Mouse (Mus musculus): Measurements from ENCODE around the gene Stx19. TPM values are rescaled to one million over a fixed set of nuclear protein-coding genes. Genes with fewer than 3 reads are reported as not detected.

Stx19 gene
- polyA plus RNA-seq (2014; fragmentation: Nextera tagmentation; extraction: Ambion mirVana), result 0.63 and 0.69 TPM in 2 replicates

DNA sequence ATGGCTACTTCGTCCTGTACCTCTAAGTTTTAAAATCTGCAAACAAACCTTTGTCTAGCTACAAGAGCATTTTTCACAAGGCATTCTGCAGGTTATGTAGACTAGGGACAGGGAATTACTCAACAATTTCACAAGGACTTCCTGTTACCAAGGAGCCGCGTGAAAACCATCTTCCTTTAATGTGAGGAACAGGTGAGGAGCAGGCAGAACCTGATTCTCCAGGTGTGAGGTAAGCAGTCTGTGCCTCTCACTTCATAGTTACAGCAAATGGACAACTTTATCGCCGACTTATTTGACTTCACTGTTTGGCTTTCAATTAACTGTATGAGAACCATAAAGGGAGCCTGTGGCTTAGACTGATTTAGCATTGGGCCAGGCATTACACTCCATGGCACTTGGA is at the start of gene Stx19:
TSS of gene Stx19 (plus strand) at position 186 of the 400 bp plus-strand sequence.
- peak; percentile 76 for DNase-seq (ENCODE audit: low spot score)

DNA sequence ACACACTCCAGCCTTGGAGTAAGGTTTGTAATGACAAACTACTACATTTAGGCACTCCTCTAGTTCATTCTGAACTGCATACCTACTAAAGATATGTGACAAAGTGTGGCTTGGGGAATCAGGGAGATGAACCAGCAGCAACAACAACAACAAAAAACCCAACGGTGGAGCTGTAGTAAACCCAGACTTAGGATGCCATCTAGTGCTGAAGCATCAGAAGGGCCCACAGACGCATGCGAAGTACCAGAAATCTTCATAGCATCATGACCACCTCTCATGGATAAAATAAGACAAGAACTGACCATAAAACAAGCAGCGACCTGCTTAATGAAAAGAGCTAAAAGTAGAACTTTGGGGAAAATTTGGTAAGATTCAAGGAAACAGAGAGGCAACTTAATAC is 41.0 kb upstream of the Stx19 start:
- peaks cover 7% of the 10 kb centered on the region; the same call in 1 of the 2 replicates for H3K36me3 ChIP-seq (ENCODE audit: control insufficient read depth, insufficient read depth, low read length)
- DNase-seq (ENCODE audit: low spot score) (no peak), ATAC-seq (ENCODE audit: low read depth) (no peak)
- no peaks in the 10 kb centered on the region for H3K4me1 ChIP-seq (ENCODE audit: control insufficient read depth, insufficient read depth, low read length)
- 73% methylated on average over 4 of the region's 4 CpGs for WGBS
- H3K9ac ChIP-seq (ENCODE audit: low read depth, low read length), result no peak overlapping the region
- H3K27ac ChIP-seq (replicated peaks; ENCODE audit: low read depth, low read length), result no peak overlapping the region
- no peaks in the 10 kb centered on the region for H3K27me3 ChIP-seq (replicated peaks; ENCODE audit: control insufficient read depth, insufficient read depth, low read length)
- no peak overlapping the region for H3K4me2 ChIP-seq (ENCODE audit: low read depth, low read length)
- H3K9me3 ChIP-seq (ENCODE audit: control insufficient read depth, low read length), result no peaks in the 10 kb centered on the region
- H3K4me3 ChIP-seq (ENCODE audit: low read depth, low read length), result no peak overlapping the region

More for the DNA sequence above, at the start of gene Stx19:
- H3K36me3 ChIP-seq (ENCODE audit: control insufficient read depth, insufficient read depth, low read length), result 0 out of 2 replicates have a peak, but pooled peaks cover 6% of the 10 kb centered on the region
- no peaks in the 10 kb centered on the region for H3K27me3 ChIP-seq (replicated peaks; ENCODE audit: control insufficient read depth, insufficient read depth, low read length)
- H3K4me3 ChIP-seq (ENCODE audit: low read depth, low read length), result no peak within 1 kb of the TSS
- H3K9me3 ChIP-seq (ENCODE audit: control insufficient read depth, low read length), result no peaks in the 10 kb centered on the region
- no peak within 1 kb of the TSS for H3K9ac ChIP-seq (ENCODE audit: low read depth, low read length)
- H3K4me2 ChIP-seq (ENCODE audit: low read depth, low read length), result no peak within 1 kb of the TSS
- no peaks in the 10 kb centered on the region for H3K4me1 ChIP-seq (ENCODE audit: control insufficient read depth, insufficient read depth, low read length)
- ATAC-seq (ENCODE audit: low read depth), result peak; percentile 90
- H3K27ac ChIP-seq (replicated peaks; ENCODE audit: low read depth, low read length), result 0 out of 2 replicates have a peak within 1 kb of the TSS, but pooled peaks have one; percentile 10
- 69% methylated on average over 5 of the region's 5 CpGs for WGBS

DNA sequence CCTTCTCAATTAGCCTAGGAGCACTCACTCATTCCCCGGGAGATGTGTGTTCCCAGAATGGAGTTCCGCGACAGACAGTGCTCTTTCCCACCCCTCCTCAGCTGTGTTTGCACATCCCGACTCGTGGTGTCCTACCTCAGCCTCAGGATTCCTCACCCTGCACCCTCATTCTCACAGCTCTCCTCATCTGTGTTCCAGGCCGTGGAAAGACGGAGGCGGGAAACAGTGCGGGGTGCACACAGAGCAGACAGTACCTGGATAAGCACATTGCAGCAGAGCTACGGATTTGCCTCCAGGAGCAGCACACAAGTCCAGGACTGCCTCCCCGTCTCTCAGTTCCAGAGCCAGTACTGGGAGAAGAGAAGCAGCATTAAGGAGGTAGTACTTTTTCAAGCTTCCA is 38.4 kb upstream of the Stx19 start:
- H3K9me3 ChIP-seq (ENCODE audit: control insufficient read depth, low read length), result no peaks in the 10 kb centered on the region
- 84% methylated on average over 11 of the region's 11 CpGs for WGBS

GRCm38 (mm10) chr16:62778282-62778681 is 36.2 kb upstream of the Stx19 start:
- no peaks in the 10 kb centered on the region for H3K36me3 ChIP-seq (ENCODE audit: control insufficient read depth, insufficient read depth, low read length)
- H3K27ac ChIP-seq (replicated peaks; ENCODE audit: low read depth, low read length), result no peak overlapping the region
- H3K27me3 ChIP-seq (replicated peaks; ENCODE audit: control insufficient read depth, insufficient read depth, low read length), result no peaks in the 10 kb centered on the region
- H3K9me3 ChIP-seq (ENCODE audit: control insufficient read depth, low read length), result no peaks in the 10 kb centered on the region
- no peak overlapping the region for H3K4me2 ChIP-seq (ENCODE audit: low read depth, low read length)
- ATAC-seq (ENCODE audit: low read depth), result no peak
- no peak overlapping the region for H3K4me3 ChIP-seq (ENCODE audit: low read depth, low read length)
- no peak overlapping the region for H3K9ac ChIP-seq (ENCODE audit: low read depth, low read length)
- WGBS, result 40% methylated on average over 10 of the region's 10 CpGs
- H3K4me1 ChIP-seq (ENCODE audit: control insufficient read depth, insufficient read depth, low read length), result no peaks in the 10 kb centered on the region
- DNase-seq (ENCODE audit: low spot score), result no peak

More for the DNA sequence above, 38.4 kb upstream of the Stx19 start:
- no peaks in the 10 kb centered on the region for H3K36me3 ChIP-seq (ENCODE audit: control insufficient read depth, insufficient read depth, low read length)
- no peak overlapping the region for H3K27ac ChIP-seq (replicated peaks; ENCODE audit: low read depth, low read length)
- no peaks in the 10 kb centered on the region for H3K27me3 ChIP-seq (replicated peaks; ENCODE audit: control insufficient read depth, insufficient read depth, low read length)
- no peak for DNase-seq (ENCODE audit: low spot score)
- H3K4me2 ChIP-seq (ENCODE audit: low read depth, low read length), result no peak overlapping the region
- H3K4me1 ChIP-seq (ENCODE audit: control insufficient read depth, insufficient read depth, low read length), result no peaks in the 10 kb centered on the region
- no peak overlapping the region for H3K9ac ChIP-seq (ENCODE audit: low read depth, low read length)
- ATAC-seq (ENCODE audit: low read depth), result no peak
- no peak overlapping the region for H3K4me3 ChIP-seq (ENCODE audit: low read depth, low read length)

- no peak overlapping the region for H3K4me2 ChIP-seq (ENCODE audit: low read depth, low read length)
- no peak for ATAC-seq (ENCODE audit: low read depth)
- no peak for DNase-seq (ENCODE audit: low spot score)
- no peaks in the 10 kb centered on the region for H3K9me3 ChIP-seq (ENCODE audit: control insufficient read depth, low read length)
- no peak overlapping the region for H3K27ac ChIP-seq (replicated peaks; ENCODE audit: low read depth, low read length)
- no peak overlapping the region for H3K9ac ChIP-seq (ENCODE audit: low read depth, low read length)
- no peaks in the 10 kb centered on the region for H3K36me3 ChIP-seq (ENCODE audit: control insufficient read depth, insufficient read depth, low read length)
- peaks cover 4% of the 10 kb centered on the region; the same call in 1 of the 2 replicates for H3K4me1 ChIP-seq (ENCODE audit: control insufficient read depth, insufficient read depth, low read length)
- 51% methylated on average over 5 of the region's 5 CpGs for WGBS
- H3K27me3 ChIP-seq (replicated peaks; ENCODE audit: control insufficient read depth, insufficient read depth, low read length), result no peaks in the 10 kb centered on the region
- no peak overlapping the region for H3K4me3 ChIP-seq (ENCODE audit: low read depth, low read length)
Observed at GRCm38 (mm10) chr16:62782229-62782628, 32.2 kb upstream of the Stx19 start.

- Histone ChIP-seq H3K36me3 (ENCODE audit: control insufficient read depth, insufficient read depth, low read length) (no peaks in the 10 kb centered on the region), H3K27ac (replicated peaks; ENCODE audit: low read depth, low read length) (peak within 1 kb of the TSS; percentile 90), H3K9me3 (ENCODE audit: control insufficient read depth, low read length) (no peaks in the 10 kb centered on the region), H3K27me3 (replicated peaks; ENCODE audit: control insufficient read depth, insufficient read depth, low read length) (no peaks in the 10 kb centered on the region), H3K4me2 (ENCODE audit: low read depth, low read length) (peak within 1 kb of the TSS; percentile 77), H3K4me3 (ENCODE audit: low read depth, low read length) (peak within 1 kb of the TSS; percentile 84), H3K4me1 (ENCODE audit: control insufficient read depth, insufficient read depth, low read length) (peaks cover 4% of the 10 kb centered on the region; the same call in 1 of the 2 replicates), H3K9ac (ENCODE audit: low read depth, low read length) (peak within 1 kb of the TSS; percentile 91)
- WGBS, result 3% methylated on average over 41 of the region's 41 CpGs
- ATAC-seq (ENCODE audit: low read depth), result peak; percentile 97
- peak; percentile 99 for DNase-seq (ENCODE audit: low spot score)
Observed at GRCm38 (mm10) chr16:62786621-62787331, 27.7 kb upstream of the Stx19 start, which contains the start of gene Nsun3. Gene Nsun3, minus strand, starts transcription at chr16:62786818.

DNA sequence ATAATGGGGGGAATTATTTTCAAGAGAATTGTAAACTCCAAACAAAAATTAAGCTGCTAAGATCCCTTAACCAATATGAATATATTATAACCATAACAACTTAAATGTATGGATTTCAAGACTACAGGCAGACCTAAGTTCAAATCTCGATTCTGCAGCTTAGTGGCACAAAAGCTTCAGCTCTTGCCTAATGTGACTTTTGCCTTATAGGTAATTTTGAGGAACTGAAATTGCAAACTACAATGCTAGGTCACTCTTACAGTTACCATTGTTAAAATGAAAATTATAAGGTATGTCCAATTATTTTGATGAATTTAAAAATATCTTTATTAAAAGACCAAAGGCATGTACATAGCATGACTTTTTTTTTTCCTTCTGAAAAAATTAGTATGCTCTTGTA is 17.9 kb upstream of the Stx19 start:
- Histone ChIP-seq H3K27ac (replicated peaks; ENCODE audit: low read depth, low read length) (no peak overlapping the region), H3K4me2 (ENCODE audit: low read depth, low read length) (no peak overlapping the region), H3K36me3 (ENCODE audit: control insufficient read depth, insufficient read depth, low read length) (peaks cover 20% of the 10 kb centered on the region), H3K4me1 (ENCODE audit: control insufficient read depth, insufficient read depth, low read length) (no peaks in the 10 kb centered on the region), H3K9ac (ENCODE audit: low read depth, low read length) (no peak overlapping the region), H3K9me3 (ENCODE audit: control insufficient read depth, low read length) (no peaks in the 10 kb centered on the region), H3K4me3 (ENCODE audit: low read depth, low read length) (no peak overlapping the region), H3K27me3 (replicated peaks; ENCODE audit: control insufficient read depth, insufficient read depth, low read length) (no peaks in the 10 kb centered on the region)
- ATAC-seq (ENCODE audit: low read depth) (no peak), DNase-seq (ENCODE audit: low spot score) (no peak)
- WGBS, result 80% methylated on average over 1 of the region's 1 CpGs

DNA sequence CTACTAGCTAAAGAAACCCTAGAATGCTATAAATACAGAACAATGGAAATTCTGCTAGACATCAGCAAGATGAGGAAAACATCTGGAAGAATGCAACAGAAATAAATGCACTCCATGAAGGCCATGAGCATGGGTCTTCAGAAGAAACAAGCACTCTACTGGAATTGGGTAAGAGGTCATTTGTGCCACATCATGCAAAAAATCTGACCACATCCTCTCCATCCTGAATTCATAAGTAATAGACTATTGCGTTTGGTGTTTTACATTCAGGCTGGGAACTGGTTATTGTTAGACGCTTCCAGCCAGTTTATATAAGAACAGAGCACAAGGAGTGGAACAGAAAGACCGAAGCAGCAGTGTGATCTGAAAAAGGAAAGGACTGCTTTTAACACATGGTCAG is 15.7 kb upstream of the Stx19 start:
- Histone ChIP-seq H3K4me3 (ENCODE audit: low read depth, low read length) (no peak overlapping the region), H3K27ac (replicated peaks; ENCODE audit: low read depth, low read length) (no peak overlapping the region), H3K36me3 (ENCODE audit: control insufficient read depth, insufficient read depth, low read length) (peaks cover 33% of the 10 kb centered on the region), H3K4me2 (ENCODE audit: low read depth, low read length) (no peak overlapping the region), H3K27me3 (replicated peaks; ENCODE audit: control insufficient read depth, insufficient read depth, low read length) (no peaks in the 10 kb centered on the region), H3K4me1 (ENCODE audit: control insufficient read depth, insufficient read depth, low read length) (no peaks in the 10 kb centered on the region), H3K9me3 (ENCODE audit: control insufficient read depth, low read length) (no peaks in the 10 kb centered on the region), H3K9ac (ENCODE audit: low read depth, low read length) (no peak overlapping the region)
- WGBS, result 92% methylated on average over 3 of the region's 3 CpGs
- no peak for ATAC-seq (ENCODE audit: low read depth)
- no peak for DNase-seq (ENCODE audit: low spot score)

GRCm38 (mm10) chr16:62799426-62799825 is 15.1 kb upstream of the Stx19 start:
- Histone ChIP-seq H3K4me1 (ENCODE audit: control insufficient read depth, insufficient read depth, low read length) (no peaks in the 10 kb centered on the region), H3K4me2 (ENCODE audit: low read depth, low read length) (no peak overlapping the region), H3K27me3 (replicated peaks; ENCODE audit: control insufficient read depth, insufficient read depth, low read length) (no peaks in the 10 kb centered on the region), H3K27ac (replicated peaks; ENCODE audit: low read depth, low read length) (no peak overlapping the region; the same call in 1 of the 2 replicates), H3K4me3 (ENCODE audit: low read depth, low read length) (no peak overlapping the region), H3K36me3 (ENCODE audit: control insufficient read depth, insufficient read depth, low read length) (peaks cover 34% of the 10 kb centered on the region), H3K9me3 (ENCODE audit: control insufficient read depth, low read length) (no peaks in the 10 kb centered on the region), H3K9ac (ENCODE audit: low read depth, low read length) (no peak overlapping the region)
- peak; percentile 92 for ATAC-seq (ENCODE audit: low read depth)
- peak; percentile 77 for DNase-seq (ENCODE audit: low spot score)
- WGBS, result 77% methylated on average over 4 of the region's 4 CpGs

Data from embryonic facial prominence, embryonic 14.5 days (tissue).